Comparison of ENCODE assay signal across 8 mouse cellular contexts in the genomic region with DNA sequence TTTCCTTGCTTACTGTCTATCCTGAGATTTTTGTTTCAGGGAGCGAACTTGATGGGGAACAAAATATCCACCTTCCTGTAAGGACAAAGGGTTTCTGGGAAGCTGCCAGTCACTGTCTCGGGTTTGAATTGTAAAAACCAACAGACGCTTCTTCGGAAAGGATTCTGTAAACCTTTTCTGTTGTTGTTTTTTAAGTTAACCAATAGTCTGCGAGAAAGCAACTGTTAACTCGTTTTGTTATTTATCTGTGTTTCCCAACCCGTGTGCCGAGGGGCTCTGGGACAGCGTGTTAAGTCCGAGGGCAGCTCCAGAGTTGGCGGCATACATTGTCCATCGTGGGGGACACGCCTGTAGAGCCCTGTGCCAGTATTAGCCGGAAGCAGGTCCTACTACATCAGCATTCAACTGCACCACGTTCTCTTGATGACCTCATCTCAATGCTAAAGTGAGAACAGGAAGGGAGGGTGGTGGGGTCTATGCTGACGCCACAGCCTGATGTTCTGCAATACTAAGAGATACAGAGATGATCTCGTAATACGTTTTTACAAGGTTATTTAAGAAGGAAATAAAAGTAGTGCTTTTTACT.
DNase-seq lines count a peak whose midpoint lies in the region; ATAC-seq lines count a peak whose summit lies in the region.

No protein-coding gene starts in this region.

- no peaks in the 10 kb centered on the region for H3K9me3 ChIP-seq in heart, embryonic 13.5 days

- H3K9ac ChIP-seq in heart, embryonic 13.5 days, result peak overlapping the region; percentile 42; the same call in 1 of the 2 replicates

- WGBS in heart, embryonic 13.5 days, result 59% methylated on average over 18 of the region's 18 CpGs

- peak overlapping the region; percentile 35 for H3K4me2 ChIP-seq in heart, embryonic 13.5 days

- no peak overlapping the region for H3K4me3 ChIP-seq in heart, embryonic 13.5 days

- H3K36me3 ChIP-seq in heart, embryonic 13.5 days, result no peaks in the 10 kb centered on the region

- peak overlapping the region; percentile 46 for H3K27ac ChIP-seq in heart, embryonic 13.5 days (replicated peaks)

- no peak for ATAC-seq in heart, embryonic 13.5 days (ENCODE audit: extremely low read depth, insufficient number of reproducible peaks, low FRiP score, low TSS enrichment)

- H3K4me1 ChIP-seq in heart, embryonic 13.5 days, result peaks cover 39% of the 10 kb centered on the region

- DNase-seq in B cell, adult 2 months, result peak; percentile 41 to 51
- peak; percentile 47 for DNase-seq in Muller cell, postnatal 12 days (ENCODE audit: inconsistent ontology term)
- peak; percentile 63 to 73 for DNase-seq in lung, postnatal 4 days
- DNase-seq in cerebellum, postnatal 25 days, result no peak
- DNase-seq in left cerebral cortex, postnatal 14 days (ENCODE audit: low spot score in 2 of 2), result no peak
- no peak for DNase-seq in testis, postnatal 14 days (ENCODE audit: low spot score)
- DNase-seq in right cerebral cortex, postnatal 14 days, result no peak

- no peaks in the 10 kb centered on the region for H3K27me3 ChIP-seq in heart, embryonic 13.5 days (replicated peaks)

- intact Hi-C loops in left cerebral cortex, postnatal 14 days (cut with DNase I), result no loop called here

Comparison
In these comparisons a context has a peak if more than half of its experiments do, and no peak if none do; other contexts are left out.
1. DNase-seq: peak in B cell, adult 2 months (2 of 2), Muller cell, postnatal 12 days (single experiment) and lung, postnatal 4 days (2 of 2); none in cerebellum, postnatal 25 days (0 of 2), left cerebral cortex, postnatal 14 days (0 of 2), testis, postnatal 14 days (single experiment) and right cerebral cortex, postnatal 14 days (single experiment).